Mouse (Mus musculus): Measurements from ENCODE around the gene Vmn1r86.

- no peak for TF ChIP-seq POLR2A (IDR thresholded peaks at IDR 0.05; ENCODE audit: borderline replicate concordance, insufficient read depth, low read length)
- TF ChIP-seq CTCF (IDR thresholded peaks at IDR 0.05; ENCODE audit: borderline replicate concordance, insufficient read depth, low read depth, low read length), result no peak
Observed at GRCm38 (mm10) chr7:13159268-13159667, 39.6 kb upstream of the Vmn1r86 start, which contains the start of gene Vmn1r88.
